Mouse (Mus musculus): Measurements from ENCODE around the gene Mob3a.

- TF ChIP-seq CTCF (conservative IDR thresholded peaks at IDR 0.05; ENCODE audit: insufficient read depth, insufficient read length, low read depth, low read length): no peak
- TF ChIP-seq POLR2A (IDR thresholded peaks at IDR 0.05; ENCODE audit: low read depth, low read length): no peak
Observed at GRCm38 (mm10) chr10:80678601-80679377, 23.0 kb downstream of the Mob3a start.
